Mouse (Mus musculus): ENCODE results near the gene Fam20a. TPM values are rescaled to one million over a fixed set of nuclear protein-coding genes. Genes with fewer than 3 reads are reported as not detected.

Fam20a gene
- polyA plus RNA-seq, 1 experiment from 2014 or later = 28.0 TPM

DNA sequence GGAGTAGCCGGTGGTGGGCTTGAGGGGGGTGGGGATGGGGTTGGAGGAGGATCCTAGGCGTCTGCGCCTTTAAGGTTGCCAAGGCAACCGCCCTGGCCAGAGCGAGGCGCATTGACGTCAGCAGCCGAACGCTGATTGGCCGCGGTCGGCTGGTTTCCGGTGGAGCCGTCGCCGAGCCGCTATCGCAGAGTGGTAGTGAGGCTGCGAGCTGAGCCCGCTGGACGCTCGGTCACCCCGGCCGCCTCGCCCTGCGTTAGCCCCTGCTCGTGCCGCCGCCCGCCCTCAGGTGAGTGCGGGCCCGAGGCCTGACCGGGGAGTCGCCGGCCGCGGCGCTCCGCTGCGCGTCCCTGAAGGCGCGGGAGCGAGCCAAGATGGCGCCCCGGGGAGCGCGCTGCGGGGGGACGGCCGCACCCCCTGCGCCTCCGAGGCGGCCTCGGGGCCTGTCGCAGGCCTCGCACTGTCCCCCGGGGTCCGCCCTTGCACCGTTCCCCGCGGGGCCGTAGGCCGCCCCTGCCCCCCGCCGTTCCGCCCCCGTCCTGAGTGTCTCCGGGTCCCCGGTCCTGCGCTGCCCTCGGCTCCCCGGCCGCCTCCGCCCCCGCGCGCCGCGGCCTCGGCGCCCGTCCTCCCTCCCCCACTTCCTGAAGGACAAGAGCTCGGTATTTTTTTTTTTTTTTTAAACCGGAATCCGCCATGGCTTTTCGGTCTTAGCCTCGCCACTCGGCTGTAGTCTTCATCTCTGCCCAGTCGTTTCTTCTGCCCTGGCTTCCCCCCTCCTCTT is 71.1 kb downstream of the Fam20a start:
- 1% methylated on average over 44 of the region's 90 CpGs for WGBS (ENCODE audit: insufficient replicate concordance)
- ATAC-seq (peak; percentile 92), DNase-seq (peak; percentile 93)
- peak overlapping the region; percentile 86 for H3K9ac ChIP-seq (replicated peaks)
- H3K4me2 ChIP-seq (ENCODE audit: low read depth, low read length) = peak overlapping the region; percentile 98
- H3K9me3 ChIP-seq (ENCODE audit: low read length) = no peaks in the 10 kb centered on the region
- H3K4me1 ChIP-seq (ENCODE audit: insufficient read depth) = peaks cover 44% of the 10 kb centered on the region
- no peaks in the 10 kb centered on the region for H3K27me3 ChIP-seq (ENCODE audit: insufficient read depth, low read length)
- H3K4me3 ChIP-seq (ENCODE audit: low read depth, low read length) = peak overlapping the region; percentile 81
- TF ChIP-seq CTCF (IDR thresholded peaks at IDR 0.05; ENCODE audit: low read depth) (no peak), EP300 (IDR thresholded peaks at IDR 0.05; ENCODE audit: low read depth) (no peak)
- peak overlapping the region; percentile 93 for H3K27ac ChIP-seq (ENCODE audit: low read depth)
- peaks cover 20% of the 10 kb centered on the region for H3K36me3 ChIP-seq (replicated peaks; ENCODE audit: insufficient read depth, low read length)

GRCm38 (mm10) chr11:109649975-109650701 is 71.9 kb downstream of the Fam20a start:
- Histone ChIP-seq H3K27me3 (ENCODE audit: insufficient read depth, low read length) (no peaks in the 10 kb centered on the region), H3K36me3 (replicated peaks; ENCODE audit: insufficient read depth, low read length) (peaks cover 14% of the 10 kb centered on the region), H3K4me3 (ENCODE audit: low read depth, low read length) (peak overlapping the region; percentile 81), H3K27ac (ENCODE audit: low read depth) (peak overlapping the region; percentile 93), H3K4me1 (ENCODE audit: insufficient read depth) (peaks cover 38% of the 10 kb centered on the region), H3K4me2 (ENCODE audit: low read depth, low read length) (peak overlapping the region; percentile 98), H3K9ac (replicated peaks) (peak overlapping the region; percentile 58), H3K9me3 (ENCODE audit: low read length) (no peaks in the 10 kb centered on the region)
- TF ChIP-seq EP300 (IDR thresholded peaks at IDR 0.05; ENCODE audit: low read depth) (no peak), CTCF (IDR thresholded peaks at IDR 0.05; ENCODE audit: low read depth) (no peak)
- DNase-seq = peak; percentile 66
- ATAC-seq = peak; percentile 43
- WGBS (ENCODE audit: insufficient replicate concordance) = 2% methylated on average over 31 of the region's 31 CpGs

- TF ChIP-seq EP300 (IDR thresholded peaks at IDR 0.05; ENCODE audit: low read depth) = no peak
- TF ChIP-seq CTCF (IDR thresholded peaks at IDR 0.05; ENCODE audit: low read depth) = no peak
- H3K27ac ChIP-seq (ENCODE audit: low read depth) = peak within 1 kb of the TSS; percentile 93
- H3K36me3 ChIP-seq (replicated peaks; ENCODE audit: insufficient read depth, low read length) = peaks cover 8% of the 10 kb centered on the region
- H3K9me3 ChIP-seq (ENCODE audit: low read length) = no peaks in the 10 kb centered on the region
- peak within 1 kb of the TSS; percentile 81 for H3K4me3 ChIP-seq (ENCODE audit: low read depth, low read length)
- WGBS (ENCODE audit: insufficient replicate concordance) = 5% methylated on average over 8 of the region's 8 CpGs
- DNase-seq = no peak
- H3K27me3 ChIP-seq (ENCODE audit: insufficient read depth, low read length) = no peaks in the 10 kb centered on the region
- no peak for ATAC-seq
- H3K4me1 ChIP-seq (ENCODE audit: insufficient read depth) = peaks cover 38% of the 10 kb centered on the region
- H3K4me2 ChIP-seq (ENCODE audit: low read depth, low read length) = peak within 1 kb of the TSS; percentile 98
- peak within 1 kb of the TSS; percentile 58 for H3K9ac ChIP-seq (replicated peaks)
Observed at GRCm38 (mm10) chr11:109649206-109649605, 72.9 kb downstream of the Fam20a start, which contains the start of gene Prkar1a. TSS of gene Prkar1a (plus strand) at chr11:109649405.

GRCm38 (mm10) chr11:109648510-109648909 is 73.6 kb downstream of the Fam20a start:
- 19% methylated on average over 7 of the region's 7 CpGs for WGBS (ENCODE audit: insufficient replicate concordance)
- DNase-seq (peak; percentile 29), ATAC-seq (no peak)
- Histone ChIP-seq H3K4me2 (ENCODE audit: low read depth, low read length) (0 out of 2 replicates have a peak overlapping the region, but pooled peaks have one; percentile 98), H3K4me1 (ENCODE audit: insufficient read depth) (peaks cover 34% of the 10 kb centered on the region), H3K27ac (ENCODE audit: low read depth) (peak overlapping the region; percentile 42; the same call in 1 of the 2 replicates), H3K27me3 (ENCODE audit: insufficient read depth, low read length) (no peaks in the 10 kb centered on the region), H3K9me3 (ENCODE audit: low read length) (no peaks in the 10 kb centered on the region), H3K36me3 (replicated peaks; ENCODE audit: insufficient read depth, low read length) (peaks cover 1% of the 10 kb centered on the region), H3K4me3 (ENCODE audit: low read depth, low read length) (no peak overlapping the region), H3K9ac (replicated peaks) (no peak overlapping the region)
- no peak for TF ChIP-seq EP300 (IDR thresholded peaks at IDR 0.05; ENCODE audit: low read depth)

DNA sequence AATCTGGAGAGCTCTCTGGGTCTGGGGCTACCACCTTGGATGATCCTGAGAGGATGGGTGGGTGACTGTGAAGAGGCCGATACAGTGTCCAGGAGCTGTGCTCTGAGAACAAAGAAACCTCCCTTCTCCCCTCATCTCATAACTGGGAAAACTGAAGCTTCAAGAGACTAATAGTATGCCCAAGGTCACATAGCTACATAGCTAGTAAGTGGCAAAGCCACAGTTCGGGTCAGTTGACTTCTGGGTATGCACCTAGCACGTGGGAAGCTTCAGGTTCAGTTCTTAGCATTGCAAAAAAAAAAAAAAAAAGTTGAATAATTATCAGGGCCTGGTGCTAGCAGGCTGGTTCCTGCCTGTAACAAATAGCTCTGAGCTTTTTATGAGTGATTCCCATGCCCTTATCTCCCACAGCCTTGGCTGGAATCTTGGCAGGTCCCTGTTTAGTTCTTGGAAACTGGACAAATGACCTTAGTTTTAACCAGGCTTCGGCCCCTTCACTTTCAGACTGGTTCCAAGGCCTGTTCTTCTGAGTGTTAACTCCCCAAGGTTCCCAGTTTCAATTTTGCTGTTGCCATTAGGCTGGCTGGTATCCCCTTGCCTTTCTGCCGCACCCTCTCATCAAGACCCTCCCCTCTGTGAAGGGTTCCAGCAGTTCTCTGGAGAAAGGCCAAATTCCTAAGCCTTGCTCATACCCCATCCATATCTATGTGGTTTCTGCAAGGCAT is 80.4 kb downstream of the Fam20a start:
- H3K36me3 ChIP-seq (replicated peaks; ENCODE audit: insufficient read depth, low read length) = no peaks in the 10 kb centered on the region
- no peak overlapping the region for H3K27ac ChIP-seq (ENCODE audit: low read depth)
- H3K4me3 ChIP-seq (ENCODE audit: low read depth, low read length) = no peak overlapping the region
- no peaks in the 10 kb centered on the region for H3K9me3 ChIP-seq (ENCODE audit: low read length)
- H3K27me3 ChIP-seq (ENCODE audit: insufficient read depth, low read length) = no peaks in the 10 kb centered on the region
- H3K9ac ChIP-seq (replicated peaks) = no peak overlapping the region
- ATAC-seq = no peak
- no peak for DNase-seq
- H3K4me1 ChIP-seq (ENCODE audit: insufficient read depth) = no peaks in the 10 kb centered on the region
- 66% methylated on average over 5 of the region's 5 CpGs for WGBS (ENCODE audit: insufficient replicate concordance)
- H3K4me2 ChIP-seq (ENCODE audit: low read depth, low read length) = no peak overlapping the region
- no peak for TF ChIP-seq CTCF (IDR thresholded peaks at IDR 0.05; ENCODE audit: low read depth)
- TF ChIP-seq EP300 (IDR thresholded peaks at IDR 0.05; ENCODE audit: low read depth) = no peak

All from liver, postnatal 0 days (tissue).